Mouse (Mus musculus) heart, embryonic 15.5 days (tissue): ENCODE data around the gene Rrp8. TPM values are rescaled to one million over a fixed set of nuclear protein-coding genes. Genes with fewer than 3 reads are reported as not detected.

Source experiments
- ATAC-seq: fragments of 200-750 bp; cut with Nextera tagmentation; replicated peaks from 2 replicates; pipeline ENCODE4 v1.8.0; 2017; ENCODE audit warnings: low read depth, moderate TSS enrichment; ENCODE audit not compliant: insufficient number of reproducible peaks, insufficient read depth, low FRiP score
- H3K27ac ChIP-seq: fragments of 300-500 bp; sonication (generic); 2 replicates; pipeline ENCODE4 v1.5.1; 2015; ENCODE audit warnings: mild to moderate bottlenecking, inconsistent platforms
- H3K27me3 ChIP-seq: fragments of 300-500 bp; sonication (generic); 2 replicates; pipeline ENCODE4 v1.6.1; 2015; ENCODE audit warnings: inconsistent platforms
- H3K36me3 ChIP-seq: fragments of 300-500 bp; sonication (generic); 2 replicates; pipeline ENCODE4 v1.6.1; 2015; ENCODE audit warnings: mild to moderate bottlenecking, inconsistent platforms
- H3K4me1 ChIP-seq: fragments of 300-500 bp; sonication (generic); replicated peaks from 2 replicates; pipeline ENCODE4 v1.6.1; 2015; ENCODE audit warnings: inconsistent platforms
- H3K4me2 ChIP-seq: fragments of 300-500 bp; sonication (generic); 2 replicates; pipeline ENCODE4 v1.6.1; 2015; ENCODE audit warnings: inconsistent platforms, mild to moderate bottlenecking, moderate library complexity
- H3K4me3 ChIP-seq: fragments of 300-500 bp; sonication (generic); 2 replicates; pipeline ENCODE4 v1.5.1; 2015; ENCODE audit warnings: mild to moderate bottlenecking, inconsistent platforms
- H3K9ac ChIP-seq: fragments of 300-500 bp; sonication (generic); 2 replicates; pipeline ENCODE4 v1.6.1; 2015; ENCODE audit warnings: mild to moderate bottlenecking, inconsistent platforms
- H3K9me3 ChIP-seq: fragments of 300-500 bp; sonication (generic); replicated peaks from 2 replicates; pipeline ENCODE4 v1.6.1; 2016; ENCODE audit warnings: inconsistent platforms
- WGBS: fragments of 180-500 bp; shearing (Covaris S2); methylation state at CpG from one replicate; pipeline ENCODE4 v1.1.7; 2015; ENCODE audit warnings: mixed read lengths; 5-methylcytosine and 5-hydroxymethylcytosine counted together
- polyA plus RNA-seq: library from polyadenylated mRNA; unstranded; fragments of >200 nt; fragmentation: Nextera tagmentation; extraction: Ambion mirVana; gene quantifications from 2 replicates; pipeline ENCODE4 v1.2.1, GENCODE M21; 2015

Gene Rrp8
- polyA plus RNA-seq, 1 experiment from 2014 or later, result 23.2 TPM

DNA sequence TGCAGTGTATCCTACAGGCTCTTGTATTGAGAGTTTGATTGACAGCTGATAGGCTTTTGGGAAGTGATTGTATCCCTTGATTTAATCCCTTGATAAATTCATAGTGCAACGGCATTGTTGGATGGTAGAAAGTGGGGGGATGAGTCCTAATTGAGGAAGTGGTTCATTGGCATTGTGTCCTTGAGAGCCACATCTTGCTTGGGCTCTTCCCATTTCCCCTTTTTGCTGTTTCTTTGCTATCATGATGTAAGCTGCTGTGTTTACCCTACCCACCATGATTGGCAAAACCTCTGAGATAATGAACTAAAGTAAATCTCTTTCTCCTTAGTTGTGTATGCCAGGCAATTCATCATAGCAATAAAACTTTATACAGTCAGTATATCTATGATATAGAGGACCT is 46.3 kb downstream of the Rrp8 start:
- WGBS, result 71% methylated on average over 1 of the region's 1 CpGs
- Histone ChIP-seq H3K4me1 (no peaks in the 10 kb centered on the region), H3K4me2 (no peak overlapping the region), H3K36me3 (no peaks in the 10 kb centered on the region), H3K4me3 (no peak overlapping the region), H3K27me3 (no peaks in the 10 kb centered on the region), H3K9me3 (no peaks in the 10 kb centered on the region), H3K27ac (no peak overlapping the region), H3K9ac (no peak overlapping the region)
- ATAC-seq, result no peak

DNA sequence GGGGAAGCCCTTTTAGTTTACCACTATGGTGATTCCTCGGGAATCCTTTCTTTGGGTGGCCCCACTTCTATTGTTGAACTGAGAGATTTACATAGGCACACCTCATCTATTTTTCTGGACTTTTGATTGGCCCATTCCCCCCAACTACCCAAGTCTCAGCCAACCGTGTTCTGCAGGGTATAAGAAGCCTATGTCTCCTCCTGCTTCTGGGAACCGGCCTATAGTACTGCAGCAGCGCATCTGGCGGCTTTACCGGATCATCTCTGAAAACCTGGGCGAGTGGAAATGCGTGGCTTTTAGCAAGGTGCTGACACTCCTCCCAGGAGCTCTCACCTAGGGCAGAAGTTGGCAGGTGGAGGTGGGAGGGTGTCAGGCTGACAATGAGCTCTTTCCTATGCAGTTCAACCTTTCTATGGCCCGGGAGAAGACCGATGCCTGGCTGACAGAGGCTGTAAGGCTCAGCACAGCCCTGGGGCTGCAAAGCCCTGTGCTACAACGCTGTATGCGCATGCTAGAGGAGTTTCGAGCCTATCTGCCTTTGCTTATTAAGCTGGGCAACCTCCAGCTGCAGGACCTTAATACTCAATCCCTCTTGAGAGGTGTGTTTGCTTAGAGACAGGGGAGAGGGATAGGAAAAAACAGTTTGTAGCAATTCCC is 51.5 kb downstream of the Rrp8 start:
- Histone ChIP-seq H3K4me1 (no peaks in the 10 kb centered on the region), H3K27me3 (no peaks in the 10 kb centered on the region), H3K4me3 (no peak overlapping the region), H3K27ac (no peak overlapping the region), H3K9me3 (no peaks in the 10 kb centered on the region), H3K9ac (no peak overlapping the region), H3K36me3 (no peaks in the 10 kb centered on the region), H3K4me2 (no peak overlapping the region)
- no peak for ATAC-seq
- 19% methylated on average over 13 of the region's 13 CpGs for whole genome bisulfite sequencing

Other genes with a start within 250 kb of the Rrp8 start
- 54.4 and 61.0 TPM in 2 replicates for gene Smpd1, start 183.0 kb downstream of the Rrp8 start, polyA plus RNA-seq
- 40.4 and 49.2 TPM in 2 replicates for gene Apbb1, start 155.7 kb downstream of the Rrp8 start, polyA plus RNA-seq
- 0.24 and 2.3 TPM in 2 replicates for gene Hpx, start 137.2 kb downstream of the Rrp8 start, polyA plus RNA-seq
- 26.5 and 36.0 TPM in 2 replicates for gene Trim3, start 103.8 kb downstream of the Rrp8 start, polyA plus RNA-seq
- 138 and 156 TPM in 2 replicates for gene Timm10b, start 97.3 kb downstream of the Rrp8 start, polyA plus RNA-seq
- gene Arfip2, start 97.0 kb downstream of the Rrp8 start, polyA plus RNA-seq, result 42.6 and 50.8 TPM in 2 replicates
- gene Gm45799, start 96.8 kb downstream of the Rrp8 start, polyA plus RNA-seq, result 24.0 and 39.7 TPM in 2 replicates
- 0.72 and 0.91 TPM in 2 replicates for gene Dnhd1, start 86.6 kb downstream of the Rrp8 start, polyA plus RNA-seq
- gene Ilk, start 793 bp downstream of the Rrp8 start, polyA plus RNA-seq, result 354 and 399 TPM in 2 replicates
- gene Taf10, start 7.0 kb upstream of the Rrp8 start, polyA plus RNA-seq, result 90.0 and 105 TPM in 2 replicates
- 72.8 and 77.1 TPM in 2 replicates for gene Tpp1, start 14.8 kb upstream of the Rrp8 start, polyA plus RNA-seq
- 3.4 and 5.9 TPM in 2 replicates for gene Dchs1, start 50.3 kb upstream of the Rrp8 start, polyA plus RNA-seq
- 180 and 222 TPM in 2 replicates for gene Mrpl17, start 73.7 kb upstream of the Rrp8 start, polyA plus RNA-seq
- gene Gm4070, start 216.6 kb upstream of the Rrp8 start, polyA plus RNA-seq, result 0.28 and 0.68 TPM in 2 replicates